Mouse (Mus musculus): Measurements from ENCODE around the gene Actrt2. TPM values are rescaled to one million over a fixed set of nuclear protein-coding genes. Genes with fewer than 3 reads are reported as not detected.

Actrt2 gene
- polyA plus RNA-seq (2017; shearing (Covaris generic)): not detected

- ATAC-seq: no peak
Observed at GRCm38 (mm10) chr4:154667767-154668166, at the start of gene Actrt2. TSS of gene Actrt2 (minus strand) at chr4:154667867.

GRCm38 (mm10) chr4:154709391-154710107, 41.9 kb upstream of the Actrt2 start:
- no peak for ATAC-seq

GRCm38 (mm10) chr4:154708811-154709210, 41.1 kb upstream of the Actrt2 start:
- no peak for ATAC-seq

GRCm38 (mm10) chr4:154708223-154708622, 40.6 kb upstream of the Actrt2 start:
- ATAC-seq: no peak

DNA sequence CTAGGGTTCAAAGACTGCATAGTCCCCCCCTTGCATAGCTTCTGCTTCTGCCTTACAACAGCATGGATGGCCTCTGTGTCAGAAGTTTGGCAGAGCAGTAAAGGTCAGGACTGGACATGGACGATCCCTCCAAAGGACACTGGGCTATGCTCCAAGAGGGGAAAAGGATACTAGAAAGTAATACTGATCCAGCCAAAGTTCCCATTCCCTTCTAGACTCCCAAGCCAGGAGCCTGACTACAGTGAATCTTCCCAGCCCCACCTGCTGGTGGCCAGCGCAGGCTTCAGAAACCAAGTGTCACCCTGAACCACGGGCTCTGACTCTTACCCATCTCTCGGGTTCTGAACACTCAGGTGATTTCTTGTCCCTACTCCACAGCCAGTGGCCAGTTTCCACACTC, 39.9 kb upstream of the Actrt2 start:
- ATAC-seq: no peak

DNA sequence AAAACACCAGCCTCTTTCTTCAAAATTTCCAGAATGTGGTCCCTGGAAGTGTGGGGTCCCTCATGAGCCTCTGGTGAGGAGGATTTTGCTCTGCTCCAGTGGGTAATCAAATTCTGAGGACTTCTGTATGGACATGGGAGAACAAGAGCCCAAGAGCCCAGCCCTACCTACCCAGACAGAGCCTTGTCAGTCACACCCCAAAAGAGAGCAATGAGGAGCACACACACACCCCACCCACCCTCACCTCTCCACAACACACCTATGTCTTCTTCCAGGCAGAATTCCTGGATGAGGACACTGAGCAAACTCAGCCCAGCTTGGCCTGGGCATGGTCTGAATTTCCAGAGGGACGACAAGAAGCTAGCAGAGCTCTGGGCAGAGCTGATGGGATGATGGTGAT, 38.8 kb upstream of the Actrt2 start:
- ATAC-seq: no peak

GRCm38 (mm10) chr4:154705681-154706080, 38.0 kb upstream of the Actrt2 start:
- ATAC-seq: no peak

DNA sequence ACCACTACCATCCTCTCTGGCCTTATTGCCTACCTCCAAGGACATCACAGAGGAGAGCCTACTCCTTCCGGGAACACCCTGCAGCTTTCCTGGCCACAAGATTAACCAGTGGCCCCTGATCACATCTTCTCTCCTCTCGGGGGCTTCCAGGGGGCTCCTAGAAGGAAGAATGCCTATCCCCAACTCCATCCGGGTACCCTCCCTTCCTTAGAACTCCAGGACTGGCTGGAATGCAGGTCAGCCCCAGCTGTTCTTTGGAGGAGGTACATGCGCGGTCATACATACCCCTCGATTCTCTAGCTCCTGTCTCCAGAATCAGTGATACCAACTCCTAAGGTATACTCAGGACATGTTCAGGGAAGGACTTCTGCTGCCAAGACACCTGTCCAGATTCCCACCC, 37.4 kb upstream of the Actrt2 start:
- no peak for ATAC-seq

- no peak for ATAC-seq
Observed at GRCm38 (mm10) chr4:154704591-154704990, 36.9 kb upstream of the Actrt2 start.

GRCm38 (mm10) chr4:154703426-154704070, 35.9 kb upstream of the Actrt2 start:
- no peak for ATAC-seq

DNA sequence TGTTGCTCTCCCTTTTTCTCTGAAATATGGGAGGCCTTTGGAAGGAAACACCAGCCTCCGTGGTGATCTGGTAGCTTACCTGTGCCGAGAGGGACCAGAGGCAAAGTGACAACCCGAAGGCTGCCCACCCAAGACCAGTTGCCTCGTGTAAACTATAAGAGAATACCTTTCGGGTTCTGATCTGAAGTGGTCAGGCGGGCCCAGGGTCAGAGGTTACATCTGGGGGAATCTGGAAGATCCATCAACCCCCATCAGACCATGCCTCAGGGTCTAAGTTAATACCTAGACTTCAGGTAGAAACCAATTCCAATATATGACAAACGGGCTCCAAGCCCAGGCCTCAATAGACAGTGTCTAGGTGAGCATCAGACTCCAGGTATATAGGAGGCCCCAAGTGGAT, 35.3 kb upstream of the Actrt2 start:
- no peak for ATAC-seq

DNA sequence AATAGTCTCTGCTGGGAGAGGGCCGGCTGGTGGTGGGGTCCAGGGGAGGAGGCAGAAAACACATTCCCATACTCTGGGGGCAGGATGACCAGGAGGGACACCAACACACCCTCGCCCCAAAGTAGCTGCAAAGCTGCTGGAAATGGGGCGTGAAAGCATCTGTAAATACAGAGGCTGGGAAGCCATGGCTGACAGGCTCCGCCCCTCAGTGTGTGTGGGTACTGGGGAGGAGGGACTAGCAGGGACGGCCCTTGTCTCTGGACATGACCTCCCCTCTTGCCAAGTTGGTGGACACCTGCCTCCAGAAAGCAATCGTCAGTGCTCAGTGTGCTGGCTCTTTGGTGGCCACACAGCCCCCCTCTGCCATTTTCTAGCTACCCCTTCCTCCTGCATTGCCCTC, 34.5 kb upstream of the Actrt2 start:
- no peak for ATAC-seq

DNA sequence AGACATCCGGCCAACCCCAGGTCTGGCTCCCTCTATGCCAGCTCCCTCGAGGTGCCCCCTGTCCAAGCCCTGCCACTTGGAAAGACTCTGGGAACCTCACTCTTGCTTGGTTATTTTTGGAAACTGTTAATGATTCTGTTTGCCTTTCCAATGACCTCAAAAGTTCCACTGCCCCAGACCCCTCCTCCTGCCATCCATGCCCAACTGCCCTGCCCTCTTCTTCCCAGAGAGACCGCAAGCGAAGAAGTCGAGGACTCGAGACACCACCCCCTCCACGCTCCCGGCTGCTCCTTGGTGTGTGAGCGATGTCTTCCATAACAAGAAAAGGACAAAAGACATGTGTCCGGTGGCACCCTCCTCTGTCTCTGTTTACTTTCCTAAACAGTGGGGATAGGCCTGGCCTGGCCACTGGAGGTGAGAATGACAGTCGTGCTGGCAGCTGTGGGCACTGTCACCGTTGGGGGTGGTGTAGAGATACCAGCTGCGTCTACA, 33.3 kb upstream of the Actrt2 start:
- no peak for ATAC-seq

GRCm38 (mm10) chr4:154700436-154700835, 32.8 kb upstream of the Actrt2 start:
- ATAC-seq: no peak

DNA sequence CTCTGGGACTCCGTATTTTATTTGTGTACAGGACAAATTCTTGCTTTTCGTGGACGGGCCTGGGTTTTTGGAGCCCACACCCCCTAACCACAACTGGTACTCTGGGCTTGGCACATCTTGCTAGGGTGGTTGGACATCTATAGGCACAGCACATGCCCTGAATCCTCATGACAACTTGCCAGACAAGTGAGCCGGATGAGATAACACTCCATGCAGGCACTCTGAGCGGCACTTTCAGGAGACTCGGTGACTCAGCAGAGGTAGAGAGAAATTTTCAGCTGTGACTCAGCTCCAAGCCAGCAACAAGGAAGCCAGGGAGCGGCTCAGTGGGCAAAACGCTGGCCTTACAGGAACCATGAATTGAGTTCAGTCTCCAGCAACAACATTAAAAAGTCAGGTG, 31.6 kb upstream of the Actrt2 start:
- no peak for ATAC-seq

- no peak for ATAC-seq
Observed at GRCm38 (mm10) chr4:154698631-154699030, 31.0 kb upstream of the Actrt2 start.

DNA sequence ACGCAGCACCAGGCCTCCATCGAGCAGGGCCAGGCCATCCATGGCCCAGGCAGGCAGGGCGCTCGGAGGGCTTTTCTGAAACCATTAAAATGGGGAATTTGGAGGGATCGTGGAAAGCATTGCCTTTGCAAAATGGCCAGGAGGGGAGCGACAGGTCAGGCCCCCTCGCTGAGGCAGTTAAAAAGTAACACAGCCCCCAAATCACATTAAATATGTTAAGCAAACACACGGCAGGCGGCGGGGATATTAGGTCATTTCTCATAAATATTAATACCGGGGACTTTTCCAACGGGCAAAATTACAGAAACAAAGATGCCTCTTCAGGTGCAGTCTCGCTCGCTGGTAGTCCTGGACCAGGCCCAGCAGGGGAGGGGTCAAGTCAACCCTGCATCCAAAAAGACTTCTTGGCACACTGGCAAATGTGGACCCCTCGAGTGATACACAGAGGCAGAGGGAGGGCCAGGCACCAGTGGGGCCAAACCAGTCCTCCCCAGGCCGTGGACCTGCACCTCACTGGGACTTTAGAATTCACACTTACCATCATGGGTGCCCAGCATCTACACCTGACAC, 30.4 kb upstream of the Actrt2 start:
- ATAC-seq: no peak

GRCm38 (mm10) chr4:154697476-154697875, 29.8 kb upstream of the Actrt2 start:
- ATAC-seq: no peak

DNA sequence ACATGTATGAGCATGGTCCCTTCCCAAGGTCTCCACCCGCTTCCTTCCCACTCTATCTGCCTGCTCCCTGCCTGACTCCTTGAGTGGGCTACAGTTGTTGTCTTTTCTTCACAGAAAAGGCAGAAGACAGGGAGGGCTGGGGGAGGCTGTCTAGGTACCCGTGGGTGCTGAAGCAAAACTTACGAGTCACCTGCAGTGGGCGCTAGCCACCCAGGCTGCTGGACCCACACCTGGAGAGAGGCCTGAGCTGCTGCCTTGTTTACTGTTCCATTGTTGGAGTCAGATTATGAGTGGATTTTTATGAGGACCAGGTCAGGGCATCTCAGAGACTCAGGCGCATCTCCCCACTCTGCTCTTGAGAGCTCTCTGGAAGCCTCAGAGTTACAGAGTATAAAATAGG, 28.9 kb upstream of the Actrt2 start:
- no peak for ATAC-seq

GRCm38 (mm10) chr4:154696146-154696545, 28.5 kb upstream of the Actrt2 start:
- ATAC-seq: no peak

- no peak for ATAC-seq
Observed at GRCm38 (mm10) chr4:154694361-154694760, 26.7 kb upstream of the Actrt2 start.

DNA sequence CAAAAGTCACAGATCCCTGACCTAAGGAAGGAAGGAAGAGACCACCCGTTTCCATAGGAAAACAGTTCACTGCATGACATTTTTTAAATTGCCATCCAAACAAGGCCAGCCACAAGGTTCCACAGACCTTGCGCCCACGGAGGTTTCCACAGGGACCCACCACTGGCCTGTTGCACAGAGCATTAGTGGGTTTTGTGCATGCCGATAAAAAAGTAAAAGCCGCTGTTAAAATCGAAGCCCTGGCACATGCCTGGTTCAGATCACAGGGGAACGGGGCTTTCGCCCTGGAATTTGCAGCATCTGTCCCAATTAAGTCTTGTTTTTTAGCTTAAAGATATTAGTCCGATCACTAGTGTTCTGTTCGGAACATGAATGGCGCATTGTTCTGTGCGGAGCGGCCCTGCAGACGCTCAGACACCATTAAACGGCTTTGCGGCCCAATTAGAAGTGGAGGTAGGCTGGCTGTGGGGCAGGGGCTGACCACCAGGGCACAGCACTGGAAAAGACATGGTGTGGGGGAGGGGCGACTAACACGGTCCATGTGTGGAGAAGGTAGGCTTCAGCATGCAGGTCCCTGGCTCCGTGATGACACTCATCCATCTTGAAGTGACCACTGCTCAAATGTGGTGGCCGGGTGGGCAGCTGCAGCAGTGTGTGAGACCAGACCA, 25.8 kb upstream of the Actrt2 start:
- no peak for ATAC-seq

DNA sequence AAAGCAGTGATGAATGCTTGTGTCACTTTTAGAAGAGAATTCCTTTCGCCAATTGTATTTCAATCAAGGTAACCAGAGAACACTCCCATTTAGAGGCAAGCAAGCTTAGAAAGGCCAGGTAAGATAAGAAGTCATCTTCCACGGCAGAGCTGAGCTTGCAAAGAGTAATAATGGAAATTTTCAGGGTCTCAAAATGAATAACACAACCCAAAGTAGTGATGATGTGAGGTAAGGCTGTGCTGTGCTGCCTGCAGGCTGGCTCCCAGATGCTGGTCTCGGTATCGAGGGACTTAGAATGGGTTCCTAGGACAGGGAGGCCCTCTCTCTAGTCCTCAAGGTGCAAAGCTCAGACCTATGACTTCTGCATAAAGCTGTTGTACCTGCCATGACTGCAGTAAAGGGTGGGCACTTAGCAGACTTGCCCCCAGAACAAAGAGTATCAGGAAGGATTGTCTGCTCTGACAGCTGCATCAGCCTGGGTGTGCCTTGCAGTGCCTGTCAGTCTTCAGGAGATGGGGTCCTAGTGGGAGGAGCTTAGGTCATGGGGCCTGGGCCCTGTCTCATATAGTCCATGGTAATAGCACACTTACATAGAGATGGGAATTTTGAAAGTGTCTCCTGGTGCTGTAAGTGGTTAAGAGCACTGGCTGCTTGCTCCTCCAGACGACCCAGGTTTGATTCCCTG, 15.5 kb upstream of the Actrt2 start:
- ATAC-seq: no peak

Data from inflammation-experienced regulatory T-cells, adult 6 months (primary cell).